Mouse (Mus musculus) ES-E14 (cell line): ENCODE results near the gene Dlg2.

Experiments used
- CHD2 ChIP-seq: IDR thresholded peaks from 2 replicates; pipeline ENCODE4 v1.6.1; 2014; ENCODE audit warnings: mild to moderate bottlenecking, low read depth, low read length, inconsistent platforms
- HCFC1 ChIP-seq: IDR thresholded peaks from 2 replicates; pipeline ENCODE4 v1.6.1; 2012; ENCODE audit warnings: low read length, inconsistent platforms, borderline replicate concordance; ENCODE audit not compliant: insufficient read depth

GRCm38 (mm10) chr7:90587795-90588194, 111.3 kb downstream of the Dlg2 start:
- TF ChIP-seq CHD2 (no peak), HCFC1 (no peak)
